Mouse (Mus musculus) embryo, embryonic 10.5 days (tissue): ENCODE data around the gene Dab1.
A peak's percentile ranks its signal among the peaks of the same experiment; 100 is the strongest.

Experiments used
- DNase-seq: peaks from one replicate; pipeline ENCODE4 v3.0.0-alpha.2; 2015; ENCODE audit warnings: low spot score

Gene Dab1

DNA sequence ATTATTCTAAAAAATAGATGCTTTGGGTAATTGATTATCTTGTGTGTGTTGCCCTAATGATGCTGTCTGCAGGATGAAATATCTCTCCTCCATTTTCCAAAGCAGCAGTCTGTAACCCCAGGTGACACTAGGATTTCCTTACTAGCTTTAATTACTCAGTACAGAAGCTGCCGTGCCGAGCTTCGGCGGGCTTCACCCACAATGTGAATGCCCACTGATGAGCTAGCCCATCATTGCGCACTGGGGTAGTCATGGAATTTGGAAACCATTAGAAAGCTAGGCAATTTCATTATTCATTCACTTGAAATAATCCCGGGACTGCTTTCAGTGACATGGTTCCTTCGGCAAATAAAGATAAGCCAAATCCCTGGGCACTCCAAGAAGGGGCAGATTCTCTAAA is 894.5 kb downstream of the Dab1 start:
- no peak for DNase-seq

DNA sequence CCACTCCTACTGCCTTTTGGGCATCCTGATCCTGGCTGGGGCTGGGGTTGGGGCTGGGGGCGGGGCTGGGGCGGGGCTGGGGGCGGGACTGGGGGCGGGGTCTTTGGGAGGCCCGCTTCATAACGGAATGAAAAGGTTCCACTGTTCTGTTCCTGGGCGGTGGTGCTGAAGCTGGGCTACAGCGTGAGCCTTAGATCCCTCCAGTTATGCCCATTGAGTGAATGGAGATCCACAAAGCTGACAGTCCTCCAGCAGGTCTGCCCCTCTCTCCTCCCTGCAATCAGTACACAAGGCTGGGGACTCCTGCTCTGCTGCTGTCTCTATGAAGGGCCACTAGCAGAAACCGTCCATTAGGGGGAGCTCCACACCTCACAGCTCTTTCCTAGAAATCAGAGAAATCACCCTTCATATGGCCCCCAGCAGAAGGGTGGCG is 895.4 kb downstream of the Dab1 start:
- DNase-seq: peak; percentile 87

DNA sequence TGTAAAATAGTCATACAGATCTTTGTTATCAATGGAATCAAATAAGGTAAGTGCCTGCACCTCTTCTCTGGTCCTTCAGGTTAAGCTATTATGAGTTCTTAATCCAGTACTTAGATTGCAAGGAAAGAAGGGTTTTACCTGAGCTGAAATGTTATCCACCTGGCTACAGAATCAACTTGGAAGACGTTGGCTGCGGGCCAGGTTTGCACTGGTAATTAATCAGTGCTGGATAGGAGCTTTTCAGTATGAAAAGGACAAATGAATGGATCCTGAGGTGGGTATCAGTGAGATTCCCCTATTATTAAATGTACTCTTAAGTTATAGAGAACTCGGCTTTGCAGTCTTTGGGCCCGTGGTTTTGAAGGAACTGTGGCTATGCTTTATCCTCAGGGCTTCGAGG is 896.5 kb downstream of the Dab1 start:
- no peak for DNase-seq

DNA sequence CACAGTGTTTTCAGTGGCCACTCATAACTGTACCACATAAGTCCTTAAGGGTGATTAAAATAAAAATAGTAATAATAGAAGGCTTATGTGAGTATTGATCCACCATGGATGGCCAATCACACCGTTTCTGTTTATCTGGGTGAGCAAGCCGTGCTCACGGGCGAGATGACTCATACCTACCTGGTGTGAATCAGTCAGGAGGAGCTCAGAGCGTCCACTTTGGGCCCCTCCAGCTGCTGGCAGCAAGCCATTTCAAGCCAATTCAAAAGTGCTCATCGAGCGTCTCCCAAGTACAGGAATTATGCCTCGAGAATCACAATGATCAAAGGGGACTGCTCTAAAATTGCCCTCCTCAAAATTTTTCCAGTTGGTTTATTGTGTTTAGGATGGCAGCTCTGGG is 903.2 kb downstream of the Dab1 start:
- no peak for DNase-seq

DNA sequence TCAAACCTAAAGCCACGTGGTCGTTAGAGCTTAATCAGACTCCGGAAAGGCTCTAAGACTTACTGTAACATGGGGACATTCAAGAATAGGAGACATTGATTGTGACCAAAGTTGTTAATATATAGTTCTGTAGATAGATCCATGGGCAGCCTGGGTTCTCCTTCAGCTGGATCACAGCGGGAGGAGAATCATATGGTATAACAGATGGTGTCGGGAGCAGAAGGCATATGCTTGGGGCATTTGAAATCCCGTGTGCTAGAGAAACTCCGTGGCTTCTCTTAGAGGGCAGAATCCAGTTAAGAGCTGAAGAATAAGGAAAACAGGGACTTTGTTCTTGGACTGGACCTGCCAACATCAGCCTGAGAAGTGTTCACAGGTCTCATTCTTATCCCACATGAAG is 904.6 kb downstream of the Dab1 start:
- no peak for DNase-seq

DNA sequence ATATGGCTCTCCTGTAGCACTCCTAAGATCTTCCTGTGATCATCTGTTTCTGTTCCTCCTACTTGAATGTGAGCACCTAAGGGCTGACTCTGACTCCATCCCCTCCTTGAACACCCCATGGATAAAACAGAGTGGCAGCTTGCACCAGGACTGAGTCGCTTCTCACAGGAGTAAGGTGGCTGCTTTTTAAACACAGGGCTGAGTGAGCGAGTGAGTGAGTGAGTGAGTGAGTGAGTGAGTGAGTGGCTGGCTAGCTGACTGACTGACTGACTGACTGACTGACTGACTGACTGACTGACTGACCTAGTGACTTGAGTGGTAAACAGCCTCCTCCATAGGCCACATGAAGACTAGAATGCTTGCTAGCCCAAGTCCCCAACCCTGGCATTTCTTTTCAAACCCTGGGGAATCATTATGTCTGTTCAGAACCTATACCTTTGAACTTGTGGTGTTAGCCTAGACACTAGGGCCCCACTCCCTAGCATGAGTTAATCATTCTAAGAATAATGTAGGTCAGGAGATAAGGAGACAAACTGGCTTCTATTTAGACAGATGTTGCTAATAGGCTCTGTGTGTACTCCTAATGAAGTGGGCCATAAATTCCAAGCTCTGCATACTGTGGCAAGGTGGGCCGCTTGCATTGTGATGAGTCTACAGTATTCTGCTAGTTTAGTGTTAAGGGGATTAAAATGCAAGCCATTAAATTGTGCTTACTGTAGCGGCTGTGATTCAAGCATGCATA is 910.9 kb downstream of the Dab1 start:
- no peak for DNase-seq

DNA sequence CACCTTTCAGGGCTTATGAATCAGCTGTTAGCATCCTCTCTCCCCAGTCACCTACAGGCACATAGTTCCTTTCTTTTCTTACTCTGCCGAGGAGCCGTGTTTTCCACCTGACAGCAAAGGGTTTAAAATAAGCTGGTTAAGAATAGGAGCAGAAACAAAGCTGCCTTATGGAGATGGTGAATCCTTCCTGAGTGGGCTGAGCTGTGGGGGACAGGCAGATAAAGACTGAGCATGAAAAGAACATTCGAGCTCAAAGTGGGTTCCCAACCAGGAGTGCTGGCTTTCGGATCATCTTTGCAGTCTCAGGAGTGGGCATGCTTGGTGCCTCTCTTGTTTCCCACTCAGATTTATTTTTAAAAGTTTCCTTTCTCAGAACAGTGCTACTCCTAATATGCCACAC is 913.7 kb downstream of the Dab1 start:
- DNase-seq: no peak

DNA sequence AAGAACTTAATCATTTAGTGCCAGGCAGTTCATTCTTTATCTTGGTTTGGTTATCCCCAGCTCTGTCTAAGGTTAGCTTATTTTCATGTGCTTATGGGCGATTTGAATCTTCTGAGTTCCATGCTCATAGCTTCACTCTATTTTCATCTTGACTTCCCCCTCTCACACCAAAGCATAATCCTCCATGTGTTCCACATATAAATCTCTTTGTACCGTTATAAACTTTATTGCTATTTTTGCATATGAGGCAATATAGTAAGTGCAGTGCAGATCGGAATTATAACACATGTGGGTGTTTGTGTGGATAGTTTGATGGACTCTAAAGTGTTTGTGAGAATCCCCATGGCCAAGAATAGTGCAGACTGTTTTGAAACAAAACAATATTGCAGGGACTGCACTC is 919.3 kb downstream of the Dab1 start:
- DNase-seq: no peak

DNA sequence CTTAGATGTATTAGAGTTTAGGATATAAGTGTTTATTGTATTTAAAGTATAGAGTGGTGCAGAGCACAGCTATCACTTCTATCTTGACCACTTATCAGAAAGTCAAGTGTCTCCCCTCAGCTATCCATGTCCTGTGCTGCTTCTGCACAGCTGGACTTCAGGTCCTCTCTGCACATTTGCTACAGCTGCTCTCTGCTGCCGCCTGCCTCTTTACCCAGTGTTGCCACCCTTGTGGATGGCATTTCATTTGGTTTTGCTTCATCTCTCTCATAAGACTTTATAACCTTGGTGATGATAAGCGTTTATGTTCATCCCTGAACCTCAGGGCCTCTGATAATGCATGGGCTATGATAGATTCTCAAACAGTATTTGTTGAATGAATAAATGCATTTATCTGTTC is 919.9 kb downstream of the Dab1 start:
- no peak for DNase-seq

DNA sequence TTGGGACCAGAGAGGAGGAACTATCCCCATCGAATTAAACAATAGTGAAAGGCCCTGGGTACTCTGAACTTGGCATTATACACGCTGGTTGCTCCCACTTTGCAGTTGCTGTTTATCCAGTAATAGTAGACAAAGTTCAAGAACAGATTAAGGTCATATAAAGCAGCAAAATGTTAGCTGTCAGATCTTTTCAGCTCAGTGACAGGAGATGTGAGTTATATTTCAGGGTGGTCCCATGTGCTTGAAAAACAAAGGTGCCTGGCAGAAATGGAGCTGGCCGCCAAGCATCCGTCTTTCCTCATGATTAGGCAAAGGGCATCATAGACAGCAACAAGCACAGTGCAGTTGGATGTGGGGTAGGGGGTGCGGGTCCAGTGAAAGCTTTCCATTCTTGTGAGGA is 927.9 kb downstream of the Dab1 start:
- DNase-seq: no peak

DNA sequence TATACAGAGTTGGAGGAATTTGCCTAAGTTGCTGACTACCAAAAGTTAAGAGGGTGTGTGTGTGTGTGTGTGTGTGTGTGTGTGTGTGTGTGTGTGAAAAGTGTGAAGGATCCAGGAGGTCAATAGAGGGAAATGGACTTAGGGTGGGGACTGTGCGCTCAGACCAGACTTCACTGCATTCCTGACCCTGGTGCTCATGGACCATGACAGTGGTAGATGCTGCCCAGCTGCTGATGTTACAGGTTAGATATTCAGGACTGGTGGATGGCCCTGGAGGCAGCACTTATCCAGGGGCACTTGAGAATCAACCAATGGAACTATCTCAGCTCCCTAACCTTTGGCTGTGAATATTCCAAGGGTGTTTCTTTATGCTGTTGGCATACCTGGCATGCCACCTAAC is 929.1 kb downstream of the Dab1 start:
- DNase-seq: no peak

DNA sequence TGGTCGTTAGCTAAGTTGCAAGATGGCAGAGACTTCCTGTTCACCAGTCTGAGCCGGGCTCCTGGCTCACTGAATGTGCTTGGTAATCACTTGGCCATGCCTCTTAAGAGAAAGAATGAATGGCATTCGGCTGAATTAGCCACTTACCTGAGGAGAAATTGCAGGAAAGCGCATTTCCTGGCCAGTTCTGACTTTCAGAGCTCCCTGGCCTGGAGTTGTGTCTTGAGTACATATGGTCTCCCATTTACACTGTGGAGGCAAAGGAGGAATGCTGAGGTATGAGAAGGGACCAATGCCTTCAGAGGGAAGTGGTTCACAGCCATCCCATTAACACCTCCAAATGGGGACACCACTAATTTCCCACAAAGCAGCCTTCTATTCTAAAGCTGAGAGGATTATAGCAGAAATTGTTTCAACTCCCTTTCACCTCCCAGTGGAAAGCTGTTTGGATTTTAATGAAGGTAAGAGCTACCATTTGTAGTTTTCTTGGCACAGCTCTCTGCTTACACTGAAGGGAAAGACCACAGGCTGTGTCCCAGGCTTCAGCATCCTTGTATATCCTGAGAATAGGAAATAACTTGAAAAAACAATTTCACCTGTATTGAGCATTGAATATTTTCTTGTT is 931.5 kb downstream of the Dab1 start:
- no peak for DNase-seq

DNA sequence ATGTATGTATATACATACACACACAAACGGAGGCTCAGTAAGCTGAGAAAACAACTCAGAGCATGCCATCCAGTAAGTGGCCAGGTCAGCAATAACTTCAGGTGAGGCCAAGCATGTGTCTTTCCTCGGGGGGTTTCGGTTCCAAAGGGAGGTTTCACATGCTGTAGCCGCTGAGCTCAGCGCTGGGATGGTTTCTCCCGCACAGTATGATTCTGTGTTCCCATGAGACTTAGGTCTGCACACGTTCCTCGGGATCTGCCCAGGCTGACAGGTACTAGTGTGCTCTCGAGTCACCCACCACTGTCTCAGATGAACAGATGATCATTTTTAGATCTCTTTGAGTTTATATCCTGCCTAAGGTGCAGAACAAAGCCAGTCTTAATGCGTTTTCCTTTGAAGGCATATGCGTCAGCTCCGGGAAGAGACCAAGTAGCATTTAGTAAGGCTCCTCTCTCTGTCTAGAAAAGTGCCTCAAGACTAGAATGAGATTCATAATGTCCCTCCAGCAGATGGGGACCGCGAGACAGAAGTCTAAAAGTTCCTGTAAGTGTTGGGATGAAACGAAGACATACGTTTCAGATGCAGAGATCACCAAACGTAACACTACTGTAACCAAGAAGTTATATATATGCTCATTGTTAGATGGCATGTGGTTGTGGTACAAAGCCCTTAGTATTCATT is 932.4 kb downstream of the Dab1 start:
- no peak for DNase-seq

DNA sequence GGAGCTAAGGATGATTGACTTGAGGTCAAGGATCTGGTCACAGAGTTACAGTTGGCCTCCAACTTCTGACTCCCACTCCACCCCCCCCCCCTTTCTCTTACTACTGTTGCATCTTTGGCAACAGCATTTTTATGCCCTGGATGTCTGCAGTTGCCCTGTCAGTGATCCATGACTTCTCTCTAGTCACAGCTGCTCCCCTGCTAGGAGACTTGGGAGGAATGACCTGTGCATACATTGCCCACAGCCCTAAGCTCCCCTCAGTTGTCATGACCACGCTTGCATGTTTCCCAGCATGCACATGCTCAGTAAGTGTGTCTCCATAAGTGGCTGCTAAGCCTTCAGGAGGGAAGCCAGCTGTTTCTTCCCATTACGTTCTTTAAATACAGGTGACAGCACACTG is 936.2 kb downstream of the Dab1 start:
- DNase-seq: peak; percentile 58

DNA sequence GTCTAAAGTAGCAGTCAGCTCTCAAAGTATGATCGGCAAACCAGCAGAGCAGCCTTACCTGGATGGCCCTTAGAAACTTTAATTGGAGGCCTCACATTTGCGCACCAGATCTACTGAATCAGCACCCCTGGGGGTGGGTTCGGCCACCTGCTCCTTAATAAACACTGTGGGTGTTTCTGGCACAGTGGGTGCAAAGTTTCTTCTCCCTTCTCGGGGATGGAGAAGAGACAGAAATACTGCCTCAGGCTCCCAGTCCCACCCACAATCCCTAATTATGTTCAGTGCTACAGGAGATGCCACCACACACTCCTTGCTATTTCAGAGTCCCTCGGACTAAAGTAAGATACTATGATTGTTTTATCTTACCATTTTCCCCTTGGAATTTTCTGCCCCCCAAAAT is 944.4 kb downstream of the Dab1 start:
- no peak for DNase-seq

DNA sequence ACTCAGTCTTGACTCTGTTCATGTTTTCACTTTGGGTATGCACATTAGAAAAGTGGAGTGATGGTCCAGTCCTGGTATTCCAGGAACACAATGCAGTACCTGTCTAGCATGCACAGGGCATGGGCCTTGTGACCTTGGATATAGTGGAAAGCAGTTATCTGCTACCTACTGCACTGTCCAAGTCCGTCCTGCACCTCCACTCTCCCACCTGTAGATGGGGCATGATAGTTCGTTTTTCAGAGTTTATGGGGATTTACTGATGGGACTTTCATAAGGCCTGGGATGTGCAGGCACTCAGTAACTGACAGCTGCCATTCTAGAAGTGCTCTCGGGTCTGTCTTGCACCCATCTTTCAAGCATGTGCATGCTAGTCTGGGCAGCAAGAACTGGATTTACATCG is 951.4 kb downstream of the Dab1 start:
- DNase-seq: peak; percentile 16

DNA sequence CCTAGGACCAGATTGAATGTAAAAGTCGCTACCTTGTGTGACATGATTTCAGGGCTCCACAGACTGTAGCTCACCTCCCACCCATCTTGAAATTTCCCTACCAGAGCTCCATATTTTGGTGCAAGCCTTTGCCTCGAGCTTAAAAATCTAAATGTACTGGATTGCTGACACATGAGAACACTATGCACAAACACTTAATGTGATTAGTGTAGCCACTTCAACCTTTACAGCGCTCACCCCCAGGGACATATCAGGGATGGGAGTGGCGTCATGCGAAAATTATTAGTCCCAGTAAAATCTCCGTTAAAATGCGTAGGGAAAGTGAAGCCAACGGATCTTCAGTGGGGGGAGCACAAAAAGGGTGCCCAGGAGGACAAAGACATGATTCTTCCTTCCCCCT is 953.3 kb downstream of the Dab1 start:
- no peak for DNase-seq

DNA sequence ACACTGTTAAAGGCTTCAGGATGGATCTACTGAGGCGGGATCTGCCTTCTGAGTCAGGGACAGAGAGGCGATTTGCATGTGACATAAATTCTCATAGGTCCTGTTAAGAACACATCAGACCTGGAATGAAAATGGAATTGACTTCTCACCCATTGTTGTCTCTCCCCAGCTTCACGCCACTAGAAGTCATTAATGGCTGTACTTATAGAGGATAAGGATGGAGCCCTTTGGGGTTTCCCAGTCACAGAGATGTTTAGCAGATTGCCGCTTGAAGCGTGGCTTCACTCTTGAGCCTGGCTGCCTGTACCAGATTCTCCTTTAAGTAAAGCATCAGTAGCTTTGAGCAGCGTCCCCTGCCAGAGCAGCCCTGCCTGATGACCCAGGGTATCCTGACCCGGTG is 954.3 kb downstream of the Dab1 start:
- DNase-seq: no peak

DNA sequence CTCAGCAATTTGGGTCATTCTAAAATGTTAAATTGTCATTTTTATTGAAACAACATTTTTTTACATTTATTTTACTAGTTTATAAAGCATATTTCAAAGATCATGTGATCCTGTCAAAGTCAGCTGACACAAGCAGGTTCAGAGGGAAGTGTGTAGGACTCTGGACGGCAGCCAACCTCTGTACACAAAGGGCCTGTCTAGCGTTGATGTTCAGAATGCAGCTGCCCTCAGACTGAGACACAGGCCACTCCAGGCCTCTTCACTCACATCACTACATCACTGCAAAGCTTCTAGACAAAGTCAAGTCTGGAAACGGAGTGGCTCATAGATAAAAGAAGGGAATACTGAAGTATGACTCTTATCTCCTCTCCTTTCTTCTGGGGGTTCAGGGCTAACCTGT is 959.2 kb downstream of the Dab1 start:
- DNase-seq: no peak

DNA sequence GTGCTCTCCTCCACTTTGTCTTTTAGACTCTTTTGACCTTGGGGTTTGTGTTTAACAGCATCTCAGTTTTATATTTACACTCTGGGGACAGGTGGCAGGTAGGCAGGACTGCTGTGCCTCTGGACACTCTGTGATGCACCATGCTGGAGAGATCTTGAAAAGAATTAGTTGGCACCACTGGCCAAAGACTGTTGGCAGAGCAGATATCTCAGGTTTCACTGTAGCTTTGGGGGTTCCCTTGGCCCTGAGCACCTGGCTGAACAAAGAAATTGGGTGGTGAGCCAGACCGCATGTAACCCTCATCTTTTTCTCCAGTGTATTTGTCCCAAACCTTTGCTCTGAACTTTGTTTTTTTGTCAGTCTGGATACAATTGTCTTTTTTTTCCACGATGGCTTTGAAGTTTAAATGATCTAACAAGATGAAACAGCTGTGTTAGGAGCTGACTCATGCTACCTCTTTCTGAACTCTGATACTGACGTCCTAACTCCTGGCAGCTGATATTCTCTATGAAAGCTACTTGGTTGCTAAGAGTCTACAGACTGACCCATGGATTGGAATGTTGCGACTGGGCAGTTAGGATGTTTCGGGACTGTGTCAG is 960.9 kb downstream of the Dab1 start:
- DNase-seq: no peak

DNA sequence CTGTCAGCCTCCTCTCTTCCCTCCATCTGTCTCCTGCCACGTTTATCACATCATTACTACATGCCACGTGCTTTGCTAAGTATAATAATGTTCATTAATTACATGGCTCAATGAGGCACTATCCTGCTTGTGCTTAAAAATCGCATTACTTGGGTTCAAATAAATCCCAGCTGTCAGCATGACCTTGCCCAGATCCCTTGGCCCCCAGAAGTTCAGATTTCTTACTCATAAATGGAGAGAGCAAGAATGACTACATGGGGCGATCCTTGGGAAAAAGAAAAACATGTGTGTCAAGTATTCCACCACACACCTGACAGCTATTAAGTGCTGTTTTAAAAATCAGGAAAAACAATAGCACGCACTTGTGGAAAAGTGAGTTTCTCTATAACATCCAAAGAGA is 963.6 kb downstream of the Dab1 start:
- DNase-seq: peak; percentile 31

DNA sequence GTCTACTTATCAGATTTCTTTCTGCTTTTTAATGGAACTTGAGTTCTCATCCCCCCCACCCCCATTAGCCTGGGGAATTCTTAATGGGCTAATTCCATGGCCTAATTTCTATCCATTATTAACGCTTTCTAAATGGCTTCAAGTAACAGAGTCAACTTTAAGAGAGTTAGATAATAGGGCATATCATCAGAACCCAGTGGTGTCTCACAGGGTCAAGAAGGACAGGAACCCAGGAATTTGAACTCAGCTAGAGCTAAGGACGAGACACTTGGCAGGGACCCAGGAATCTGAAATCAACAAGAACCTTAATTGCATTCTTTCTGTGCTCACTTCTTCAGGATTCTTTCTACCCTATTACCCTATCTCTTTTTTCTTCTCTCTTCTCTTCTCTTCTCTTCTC is 968.7 kb downstream of the Dab1 start:
- DNase-seq: no peak

DNA sequence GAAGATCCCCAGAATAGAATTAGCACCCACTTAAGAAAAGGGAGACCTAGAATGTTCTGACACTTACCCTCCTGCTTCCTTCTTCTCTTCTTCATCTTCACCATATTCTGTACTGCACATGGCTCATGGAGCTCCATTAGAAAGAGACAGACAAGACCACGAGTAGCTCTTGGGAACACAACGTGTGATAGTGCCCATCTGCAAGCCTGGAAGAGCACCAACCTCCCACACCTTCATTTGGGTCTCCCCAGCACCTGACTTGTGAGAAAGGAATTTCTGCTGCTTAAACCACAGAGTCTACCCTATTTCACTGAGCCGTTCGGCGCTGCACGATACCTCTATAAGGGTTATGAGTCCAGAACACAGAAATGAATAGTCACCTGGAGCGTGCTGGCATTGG is 977.8 kb downstream of the Dab1 start:
- DNase-seq: no peak
